Mouse (Mus musculus): ENCODE measurements around the gene Fam45a.

Gene Fam45a

GRCm38 (mm10) chr19:60811098-60812035 is at the start of gene Fam45a:
Gene Fam45a (plus strand): TSS chr19:60811585.
- peak; percentile 74 for DNase-seq (ENCODE audit: low read depth, low spot score)

- no peak for DNase-seq (ENCODE audit: low read depth, low spot score)
These were observed 38.0 kb upstream of the Fam45a start for GRCm38 (mm10) chr19:60773366-60773765.

- DNase-seq (ENCODE audit: low read depth, low spot score), result no peak
These were observed 29.4 kb upstream of the Fam45a start for GRCm38 (mm10) chr19:60782034-60782433.

- no peak for DNase-seq (ENCODE audit: low read depth, low spot score)
These were observed 26.7 kb upstream of the Fam45a start for GRCm38 (mm10) chr19:60784712-60785111.

GRCm38 (mm10) chr19:60787465-60788150 is 23.8 kb upstream of the Fam45a start:
- no peak for DNase-seq (ENCODE audit: low read depth, low spot score)

GRCm38 (mm10) chr19:60788214-60788960 is 23.0 kb upstream of the Fam45a start:
- DNase-seq (ENCODE audit: low read depth, low spot score), result no peak

GRCm38 (mm10) chr19:60789452-60789851 is 21.9 kb upstream of the Fam45a start:
- no peak for DNase-seq (ENCODE audit: low read depth, low spot score)

- DNase-seq (ENCODE audit: low read depth, low spot score), result no peak
These were observed 21.4 kb upstream of the Fam45a start for GRCm38 (mm10) chr19:60789919-60790506.

GRCm38 (mm10) chr19:60790551-60791161 is 20.7 kb upstream of the Fam45a start, which contains the start of gene Eif3a:
Gene Eif3a (minus strand): TSS chr19:60790658.
- peak; percentile 85 for DNase-seq (ENCODE audit: low read depth, low spot score)

- DNase-seq (ENCODE audit: low read depth, low spot score), result no peak
These were observed 20.2 kb upstream of the Fam45a start for GRCm38 (mm10) chr19:60791164-60791563.

GRCm38 (mm10) chr19:60793170-60793707 is 18.1 kb upstream of the Fam45a start:
- no peak for DNase-seq (ENCODE audit: low read depth, low spot score)

- DNase-seq (ENCODE audit: low read depth, low spot score), result no peak
These were observed 16.1 kb upstream of the Fam45a start for GRCm38 (mm10) chr19:60795244-60795643.

- DNase-seq (ENCODE audit: low read depth, low spot score), result no peak
These were observed 14.0 kb upstream of the Fam45a start for GRCm38 (mm10) chr19:60797415-60797814.

- DNase-seq (ENCODE audit: low read depth, low spot score), result no peak
These were observed 11.4 kb upstream of the Fam45a start for GRCm38 (mm10) chr19:60799867-60800569.

- DNase-seq (ENCODE audit: low read depth, low spot score), result no peak
These were observed 6.5 kb upstream of the Fam45a start for GRCm38 (mm10) chr19:60804903-60805302.

- no peak for DNase-seq (ENCODE audit: low read depth, low spot score)
These were observed 1.5 kb upstream of the Fam45a start for GRCm38 (mm10) chr19:60809927-60810326.

- DNase-seq (ENCODE audit: low read depth, low spot score), result no peak
These were observed 628 bp downstream of the Fam45a start for GRCm38 (mm10) chr19:60812036-60812389.

GRCm38 (mm10) chr19:60813133-60813532 is 1.7 kb downstream of the Fam45a start:
- no peak for DNase-seq (ENCODE audit: low read depth, low spot score)

- DNase-seq (ENCODE audit: low read depth, low spot score), result no peak
These were observed 7.3 kb downstream of the Fam45a start for GRCm38 (mm10) chr19:60818677-60819076.

- no peak for DNase-seq (ENCODE audit: low read depth, low spot score)
These were observed 26.4 kb downstream of the Fam45a start for GRCm38 (mm10) chr19:60837747-60838146.
